Mouse (Mus musculus) forelimb bud, embryonic 11.5 days (tissue): ENCODE data around the gene Skint9.
"Not testable (repeated sequence)": the region's sequence is repeated elsewhere in the genome, so short reads cannot be mapped to it uniquely, and the experiment has no call there.

Experiments used
- DNase-seq: peaks from one replicate; pipeline ENCODE4 v3.0.0-alpha.2; 2012; ENCODE audit warnings: low read depth, low spot score

The Skint9 gene

DNA sequence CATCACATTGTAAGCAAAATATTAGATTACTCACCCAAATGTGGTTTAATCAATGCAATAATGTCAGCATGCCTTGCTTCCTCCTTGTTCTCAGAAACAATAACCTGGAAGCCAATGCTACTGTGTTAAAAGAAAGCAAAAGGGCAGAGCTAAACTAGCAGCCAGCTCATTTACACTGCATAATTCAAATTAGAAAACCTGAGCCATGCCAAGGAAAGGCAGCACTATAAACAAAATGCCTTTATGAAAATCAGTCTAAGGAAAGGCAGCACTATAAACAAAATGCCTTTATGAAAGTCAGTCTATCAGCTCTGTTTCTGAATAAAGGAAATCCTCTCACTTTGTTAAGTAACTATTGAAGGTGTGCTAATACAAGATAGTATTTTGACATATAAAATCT is at the start of gene Skint9:
Gene Skint9 (minus strand): TSS at position 101 of the 400 bp plus-strand sequence.
- DNase-seq, result no peak

DNA sequence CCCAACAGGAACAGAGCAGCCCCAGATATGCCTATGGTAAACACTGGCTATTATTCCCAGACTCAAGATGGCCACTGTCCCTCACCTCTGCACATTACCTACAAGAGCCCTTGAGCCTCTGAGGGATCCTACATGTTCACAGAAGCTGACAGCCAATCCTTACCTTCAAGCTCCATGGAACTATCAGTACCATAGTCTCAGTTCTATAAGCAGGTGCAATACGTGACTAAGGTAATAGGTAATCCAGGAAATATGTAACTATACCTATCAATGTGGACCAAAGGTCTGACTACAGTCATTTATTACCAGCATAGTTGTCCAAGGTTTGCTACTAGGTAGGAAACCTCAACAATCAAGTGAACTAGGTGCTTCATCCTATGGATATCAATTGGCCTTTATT is 1.1 kb downstream of the Skint9 start:
- no peak for DNase-seq

DNA sequence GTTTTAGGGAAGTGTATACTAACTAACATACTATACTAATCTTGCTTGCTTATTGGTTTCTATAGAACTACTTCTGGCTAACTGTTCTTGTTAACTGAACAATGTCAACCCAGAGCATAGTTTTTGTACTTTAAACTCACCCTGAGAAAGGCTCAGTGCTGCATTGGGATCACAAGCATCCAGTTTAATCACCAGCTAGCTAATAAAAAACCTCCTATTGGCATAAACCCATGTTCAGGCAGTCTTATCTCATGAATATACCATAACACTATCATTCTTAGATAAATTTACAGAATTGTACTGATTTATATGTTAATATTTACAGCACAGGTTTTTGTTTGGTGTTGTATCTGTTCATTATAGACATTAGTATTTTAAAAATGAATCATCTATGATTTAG is 1.6 kb downstream of the Skint9 start:
- no peak for DNase-seq

DNA sequence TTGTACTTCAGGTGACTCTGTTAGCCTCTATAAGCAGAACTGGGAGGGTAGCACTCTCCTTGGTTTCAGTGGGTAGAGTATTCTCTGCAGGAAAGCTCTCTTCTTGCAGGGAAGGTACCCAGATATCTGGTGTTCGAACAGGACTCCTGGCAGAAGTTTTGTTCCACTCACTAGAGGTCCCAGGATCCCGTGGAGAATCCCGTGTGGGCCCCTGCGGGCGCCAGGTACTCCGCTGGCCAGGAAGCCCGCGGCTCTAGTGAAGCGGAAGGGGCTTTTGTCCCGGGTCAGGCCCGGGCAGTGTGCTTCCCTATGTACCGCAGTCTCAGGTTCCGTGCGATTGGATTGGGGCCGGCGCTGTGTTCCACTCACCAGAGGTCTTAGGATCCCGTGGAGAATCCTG is 84.7 kb downstream of the Skint9 start:
- DNase-seq, result not testable (repeated sequence)
